Mouse (Mus musculus) embryonic fibroblast, embryonic 13.5 days (primary cell): ENCODE data around the gene Agap1. TPM values are rescaled to one million over a fixed set of nuclear protein-coding genes. Genes with fewer than 3 reads are reported as not detected.

ENCODE experiments used
- H3K27ac ChIP-seq: 2 replicates; pipeline ENCODE4 v1.5.1; 2012; ENCODE audit warnings: low read length, control low read depth, inconsistent platforms; ENCODE audit not compliant: insufficient read depth
- H3K4me1 ChIP-seq: 2 replicates; pipeline ENCODE4 v1.6.1; 2011; ENCODE audit warnings: low read length; ENCODE audit not compliant: control insufficient read depth, insufficient read depth
- H3K4me3 ChIP-seq: 2 replicates; pipeline ENCODE4 v1.5.1; 2011; ENCODE audit warnings: mild to moderate bottlenecking, control low read depth, low read length; ENCODE audit not compliant: insufficient read depth
- CTCF ChIP-seq: IDR thresholded peaks from 2 replicates; pipeline ENCODE4 v1.5.1; 2011; ENCODE audit warnings: mild to moderate bottlenecking, control low read depth, low read length, moderate library complexity, borderline replicate concordance; ENCODE audit not compliant: insufficient read depth
- POLR2A ChIP-seq: IDR thresholded peaks from 2 replicates; pipeline ENCODE4 v1.6.1; 2011; ENCODE audit warnings: low read depth, mild to moderate bottlenecking, control low read depth, low read length, moderate library complexity
- polyA plus RNA-seq: library from polyadenylated mRNA; stranded (reverse); fragments of >200 nt; gene quantifications from 2 replicates; pipeline ENCODE4 v1.2.4, GENCODE M21; 2011; ENCODE audit warnings: low read depth; ENCODE audit not compliant: missing spikeins, insufficient read length

Gene Agap1
- polyA plus RNA-seq, 1 experiment, result 32.1 TPM

DNA sequence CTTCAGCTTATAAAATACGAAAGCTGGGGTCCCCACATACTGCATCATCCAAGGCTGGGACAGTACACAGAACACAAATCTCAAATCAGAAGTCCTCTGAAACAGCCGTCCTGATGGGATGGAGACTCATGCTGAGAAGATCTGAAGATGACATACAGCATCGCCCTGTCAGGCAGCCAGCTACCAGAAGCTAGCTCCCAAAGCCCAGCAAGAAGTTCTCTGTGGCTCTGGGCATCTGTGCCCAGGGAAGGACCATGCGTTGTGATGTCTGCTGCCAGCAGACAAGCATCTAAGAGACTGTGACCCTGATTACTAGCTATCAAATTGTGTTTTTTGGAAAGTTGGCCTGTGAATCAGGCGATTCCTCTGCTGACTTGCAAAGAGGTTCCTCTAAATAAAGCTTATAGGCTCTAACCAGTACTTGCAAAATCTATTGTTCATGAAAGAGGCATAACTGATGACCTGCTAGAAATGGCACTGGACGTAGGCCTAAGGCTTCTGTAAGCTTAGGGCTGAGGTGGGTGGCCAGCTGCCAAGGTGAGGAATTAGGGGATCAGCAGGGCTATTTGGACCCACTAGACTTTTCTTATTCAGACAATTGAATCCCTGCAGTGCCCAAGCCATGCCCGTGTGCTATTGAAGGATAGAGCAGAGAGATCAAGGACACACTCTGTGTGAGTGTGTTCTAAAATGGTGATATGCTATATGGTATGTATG is 121.7 kb downstream of the Agap1 start:
- H3K27ac ChIP-seq, result peak overlapping the region; percentile 29; the same call in 1 of the 2 replicates
- TF ChIP-seq CTCF (no peak), POLR2A (no peak)
- H3K4me1 ChIP-seq, result peaks cover 16% of the 10 kb centered on the region
- no peak overlapping the region for H3K4me3 ChIP-seq

DNA sequence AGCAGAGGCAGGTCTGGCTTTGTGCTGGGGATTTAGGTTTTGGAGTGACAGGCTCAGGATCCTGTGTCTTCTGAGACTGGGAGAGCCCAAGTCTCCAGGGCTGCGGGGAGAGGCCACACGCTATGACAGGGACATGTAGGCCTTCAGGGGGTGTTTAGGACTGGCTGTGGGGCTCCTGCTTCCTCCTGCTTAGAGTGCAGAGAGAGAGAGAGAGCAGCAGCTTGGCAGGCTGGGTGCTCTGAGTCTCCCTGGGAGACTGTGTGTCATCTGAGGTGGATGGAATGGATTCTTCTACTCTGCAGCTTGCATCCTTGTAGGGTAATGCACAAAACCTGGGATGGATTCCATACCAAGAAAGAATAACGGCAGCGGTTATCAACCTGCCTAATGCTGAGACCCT is 122.4 kb downstream of the Agap1 start:
- peak overlapping the region; percentile 29 for H3K27ac ChIP-seq
- H3K4me3 ChIP-seq, result no peak overlapping the region
- TF ChIP-seq CTCF (no peak), POLR2A (peak; percentile 78)
- peaks cover 13% of the 10 kb centered on the region for H3K4me1 ChIP-seq

GRCm38 (mm10) chr1:89580031-89580998 is 125.7 kb downstream of the Agap1 start:
- no peak for TF ChIP-seq CTCF
- no peak for TF ChIP-seq POLR2A
- no peak overlapping the region for H3K27ac ChIP-seq
- H3K4me1 ChIP-seq, result peaks cover 11% of the 10 kb centered on the region
- H3K4me3 ChIP-seq, result peak overlapping the region; percentile 40

GRCm38 (mm10) chr1:89580999-89581765 is 126.6 kb downstream of the Agap1 start:
- Histone ChIP-seq H3K4me1 (peaks cover 4% of the 10 kb centered on the region), H3K27ac (no peak overlapping the region)

DNA sequence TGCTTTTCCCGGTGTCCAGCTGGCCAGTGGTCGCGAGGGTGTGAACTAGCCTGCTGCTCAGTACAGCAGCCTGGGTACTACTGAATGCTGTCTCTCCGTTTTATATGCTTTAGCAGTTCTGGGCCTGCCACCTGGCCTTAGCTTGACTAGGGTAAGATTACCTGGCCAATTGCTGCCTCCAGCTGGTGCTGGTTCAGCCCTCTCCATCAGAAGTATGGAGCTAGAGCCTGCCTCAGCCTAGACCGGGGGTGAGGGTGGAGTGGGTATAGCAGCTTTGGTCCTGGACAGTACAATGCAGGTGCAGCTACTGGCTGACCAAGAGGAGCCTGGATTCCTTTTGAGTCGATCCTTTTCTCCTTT is 127.1 kb downstream of the Agap1 start:
- TF ChIP-seq POLR2A (no peak), CTCF (no peak)
- Histone ChIP-seq H3K4me1 (peaks cover 2% of the 10 kb centered on the region; the same call in 1 of the 2 replicates), H3K27ac (no peak overlapping the region), H3K4me3 (no peak overlapping the region; the same call in 1 of the 2 replicates)

More at GRCm38 (mm10) chr1:89580999-89581765, 126.6 kb downstream of the Agap1 start:
- H3K4me3 ChIP-seq, result peak overlapping the region; percentile 40
- peak; percentile 62 for TF ChIP-seq CTCF
- no peak for TF ChIP-seq POLR2A

GRCm38 (mm10) chr1:89583369-89583768 is 128.8 kb downstream of the Agap1 start:
- H3K27ac ChIP-seq, result no peak overlapping the region
- H3K4me3 ChIP-seq, result no peak overlapping the region
- H3K4me1 ChIP-seq, result no peaks in the 10 kb centered on the region
- TF ChIP-seq CTCF (no peak), POLR2A (no peak)

- no peak for TF ChIP-seq CTCF
- TF ChIP-seq POLR2A, result no peak
- Histone ChIP-seq H3K4me1 (no peaks in the 10 kb centered on the region), H3K4me3 (no peak overlapping the region), H3K27ac (no peak overlapping the region)
Measured at GRCm38 (mm10) chr1:89586991-89587683, 132.5 kb downstream of the Agap1 start.

DNA sequence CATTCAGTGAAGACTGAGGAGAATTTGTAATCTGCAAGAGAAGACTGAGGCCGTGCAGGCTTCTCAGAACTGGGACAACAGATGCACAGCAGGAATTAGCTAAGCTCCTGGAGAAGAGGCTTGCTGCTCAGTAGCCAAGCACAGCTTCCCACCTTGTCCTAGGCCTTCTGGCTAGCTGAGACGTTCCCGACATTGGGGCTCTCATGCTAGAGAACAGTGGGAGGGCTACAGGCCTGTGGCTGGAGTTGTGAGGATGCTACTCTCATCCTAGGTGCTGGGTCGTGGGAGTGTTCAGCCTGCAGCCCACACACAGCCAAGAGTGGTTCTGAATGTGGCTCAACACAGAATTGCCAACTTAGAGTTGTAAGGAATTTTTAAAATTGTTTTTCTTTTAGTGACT is 133.5 kb downstream of the Agap1 start:
- Histone ChIP-seq H3K27ac (no peak overlapping the region), H3K4me3 (no peak overlapping the region), H3K4me1 (no peaks in the 10 kb centered on the region)
- TF ChIP-seq POLR2A (no peak), CTCF (no peak)

GRCm38 (mm10) chr1:89590994-89591393 is 136.4 kb downstream of the Agap1 start:
- no peaks in the 10 kb centered on the region for H3K4me1 ChIP-seq
- no peak overlapping the region for H3K4me3 ChIP-seq
- no peak overlapping the region for H3K27ac ChIP-seq
- TF ChIP-seq CTCF (no peak), POLR2A (no peak)
